Mouse (Mus musculus) ovary, adult 10 weeks (tissue): ENCODE data around the gene Lpcat1. TPM values are rescaled to one million over a fixed set of nuclear protein-coding genes. Genes with fewer than 3 reads are reported as not detected.

Experiments
- polyA plus RNA-seq: library from polyadenylated mRNA; stranded (reverse); fragments of 350-450 nt; fragmentation: Illumina TruSeq; extraction: RNeasy Lipid Tissue Mini Kit (QIAGEN cat#74804); gene quantifications from one replicate; pipeline ENCODE4 v1.2.3, GENCODE M21; 2014

Lpcat1 gene
- 10.4 TPM for polyA plus RNA-seq

DNA sequence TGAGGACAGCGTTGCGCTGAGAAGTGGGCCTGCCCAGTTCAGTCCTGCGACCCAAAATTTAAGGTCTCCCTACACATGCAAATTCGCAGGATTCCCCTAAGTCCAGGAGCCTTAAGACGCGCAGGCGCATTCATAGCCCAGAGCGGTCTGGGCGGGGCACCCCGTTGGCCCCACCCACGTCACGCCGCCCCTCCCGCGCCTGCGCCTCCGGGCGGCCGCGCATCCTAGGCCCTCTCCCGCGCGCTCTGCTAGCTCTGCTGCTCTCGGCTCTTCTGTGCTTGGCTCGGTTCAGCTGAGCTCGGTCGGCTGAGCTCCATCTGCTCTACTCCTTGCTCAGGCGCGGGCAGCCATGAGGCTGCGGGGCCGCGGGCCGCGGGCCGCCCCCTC, at the start of gene Lpcat1:
Lpcat1 (plus strand) TSS at position 164 of the 387 bp plus-strand sequence.

GRCm38 (mm10) chr13:73536403-73536821, 69.4 kb downstream of the Lpcat1 start, which contains the start of gene Slc6a3:
Gene Slc6a3 (plus strand): TSS chr13:73536747.

Other genes starting within 250 kb of the Lpcat1 start
- gene Irx4, start 206.7 kb upstream of the Lpcat1 start, polyA plus RNA-seq: not detected
- gene Mrpl36, start 138.7 kb upstream of the Lpcat1 start, polyA plus RNA-seq: 76.8 TPM
- gene Ndufs6, start 138.7 kb upstream of the Lpcat1 start, polyA plus RNA-seq: 30.0 TPM
- not detected for gene Slc6a3, start 69.5 kb downstream of the Lpcat1 start, polyA plus RNA-seq
- gene Clptm1l, start 136.8 kb downstream of the Lpcat1 start, polyA plus RNA-seq: 91.9 TPM
- gene Tert, start 159.7 kb downstream of the Lpcat1 start, polyA plus RNA-seq: 2.5 TPM
- not detected for gene Slc6a18, start 210.8 kb downstream of the Lpcat1 start, polyA plus RNA-seq
- not detected for gene Slc6a19, start 237.7 kb downstream of the Lpcat1 start, polyA plus RNA-seq